Mouse (Mus musculus): Measurements from ENCODE around the gene Mad2l1bp. TPM values are rescaled to one million over a fixed set of nuclear protein-coding genes. Genes with fewer than 3 reads are reported as not detected.

The Mad2l1bp gene
- total RNA-seq, 4 experiments from 2014 or later: 16.5 to 22.1 (median 18.8) TPM

GRCm38 (mm10) chr17:46154336-46154735 is 983 bp upstream of the Mad2l1bp start:
- DNase-seq: no peak

- peak; percentile 86 for DNase-seq
Measured at GRCm38 (mm10) chr17:46143578-46144423, 9.6 kb downstream of the Mad2l1bp start, which contains the start of gene Rsph9. Gene Rsph9, minus strand, starts transcription at chr17:46144216.

- DNase-seq: no peak
Measured at GRCm38 (mm10) chr17:46139872-46140271, 13.5 kb downstream of the Mad2l1bp start.

- peak; percentile 59 for DNase-seq
Measured at GRCm38 (mm10) chr17:46138563-46139236, 14.7 kb downstream of the Mad2l1bp start.

- no peak for DNase-seq
Measured at GRCm38 (mm10) chr17:46132862-46133261, 20.5 kb downstream of the Mad2l1bp start.

GRCm38 (mm10) chr17:46132058-46132718 is 21.2 kb downstream of the Mad2l1bp start:
- peak; percentile 60 for DNase-seq

GRCm38 (mm10) chr17:46129741-46130498 is 23.4 kb downstream of the Mad2l1bp start:
- no peak for DNase-seq

GRCm38 (mm10) chr17:46127814-46128493 is 25.4 kb downstream of the Mad2l1bp start:
- DNase-seq: no peak

- DNase-seq: peak; percentile 63
Measured at GRCm38 (mm10) chr17:46126608-46127007, 26.7 kb downstream of the Mad2l1bp start.

GRCm38 (mm10) chr17:46123953-46124700 is 29.2 kb downstream of the Mad2l1bp start:
- no peak for DNase-seq

GRCm38 (mm10) chr17:46123285-46123684 is 30.1 kb downstream of the Mad2l1bp start:
- no peak for DNase-seq

- no peak for DNase-seq
Measured at GRCm38 (mm10) chr17:46122791-46123190, 30.6 kb downstream of the Mad2l1bp start.

- no peak for DNase-seq
Measured at GRCm38 (mm10) chr17:46119641-46120040, 33.7 kb downstream of the Mad2l1bp start.

- no peak for DNase-seq
Measured at GRCm38 (mm10) chr17:46118423-46118850, 34.9 kb downstream of the Mad2l1bp start.

- no peak for DNase-seq
Measured at GRCm38 (mm10) chr17:46117623-46118422, 35.5 kb downstream of the Mad2l1bp start.

GRCm38 (mm10) chr17:46116881-46117280 is 36.5 kb downstream of the Mad2l1bp start:
- DNase-seq: no peak

GRCm38 (mm10) chr17:46116138-46116537 is 37.2 kb downstream of the Mad2l1bp start:
- no peak for DNase-seq

GRCm38 (mm10) chr17:46115489-46115888 is 37.9 kb downstream of the Mad2l1bp start:
- DNase-seq: no peak

- DNase-seq: peak; percentile 80
Measured at GRCm38 (mm10) chr17:46110402-46111289, 42.7 kb downstream of the Mad2l1bp start, which contains the start of gene Mrps18a. Gene Mrps18a, plus strand, starts transcription at chr17:46110986.

All from adrenal gland, adult 8-10 months (tissue).